ENCODE assay signal across 26 mouse cellular contexts in the genomic region with DNA sequence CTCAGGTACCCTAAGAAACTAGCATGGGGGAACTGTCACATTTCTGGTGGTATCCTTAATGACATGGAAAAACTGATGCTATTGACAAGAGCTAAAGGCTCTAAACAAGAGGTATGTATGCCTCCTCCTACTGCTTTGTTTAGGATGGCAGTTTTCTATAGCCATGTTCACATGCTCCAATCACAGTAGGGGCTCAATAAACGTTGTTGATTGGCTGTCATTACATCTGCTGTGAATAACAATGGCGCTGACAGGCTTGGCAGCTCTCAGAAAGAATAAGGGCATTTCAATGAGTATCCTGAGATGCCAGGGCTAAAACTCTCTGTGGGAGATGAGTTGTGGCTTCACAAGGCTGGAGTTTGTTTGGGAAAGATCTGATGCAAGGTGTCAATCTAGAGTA.
DNase-seq lines count a peak whose midpoint lies in the region; ATAC-seq lines count a peak whose summit lies in the region.
"Had no signal": no experiment of that assay in that cellular context is flagged by ENCODE, and none has a peak within 500 bp of the region (broad histone marks: within the 10 kb centered on the region; RNA-seq: fewer than 3 reads in every experiment).

No protein-coding gene starts in this region.

- H3K9ac ChIP-seq in hindbrain, embryonic 11.5 days (ENCODE audit: low read depth, low read length): no peak overlapping the region
- H3K9ac ChIP-seq in hindbrain, embryonic 13.5 days: no peak overlapping the region
- H3K9ac ChIP-seq in forebrain, embryonic 14.5 days (ENCODE audit: low read length): no peak overlapping the region
- H3K9ac ChIP-seq: embryonic facial prominence, embryonic 12.5 days; embryonic facial prominence, embryonic 15.5 days; heart, embryonic 12.5 days; heart, embryonic 15.5 days; hindbrain, embryonic 15.5 days had no signal

- ATAC-seq in hindbrain, embryonic 11.5 days (ENCODE audit: low FRiP score): no peak
- ATAC-seq in hindbrain, embryonic 13.5 days (ENCODE audit: low FRiP score): no peak
- ATAC-seq in forebrain, embryonic 14.5 days: peak; percentile 68
- ATAC-seq: CD4-positive, CD25-positive, alpha-beta regulatory T cell, adult 4 months; intestine, postnatal 0 days had no signal

- no peak overlapping the region for H3K4me2 ChIP-seq in hindbrain, embryonic 11.5 days (replicated peaks; ENCODE audit: low read depth, low read length)
- no peak overlapping the region for H3K4me2 ChIP-seq in hindbrain, embryonic 13.5 days
- no peak overlapping the region for H3K4me2 ChIP-seq in forebrain, embryonic 14.5 days (ENCODE audit: low read length)
- H3K4me2 ChIP-seq: embryonic facial prominence, embryonic 12.5 days; embryonic facial prominence, embryonic 15.5 days; heart, embryonic 12.5 days; heart, embryonic 15.5 days; hindbrain, embryonic 15.5 days had no signal

- intact Hi-C loops in gastrocnemius, postnatal 36 days (cut with DNase I): no loop called here

- peak; percentile 4 for DNase-seq in hindbrain, embryonic 11.5 days (ENCODE audit: low spot score)
- peak; percentile 23 for DNase-seq in ZHBTc4 (ENCODE audit: low read depth, low spot score)
- peak; percentile 64 for DNase-seq in forebrain, embryonic 14.5 days (ENCODE audit: low spot score)
- no peak for DNase-seq in cerebellum, postnatal 36 days
- no peak for DNase-seq in gastrocnemius, postnatal 36 days
- no peak for DNase-seq in spleen, postnatal 10 days (ENCODE audit: low spot score in 2 of 2)
- DNase-seq: adrenal gland, adult 2 months; adrenal gland, postnatal 14 days; cerebellum, adult 11-12 months; cerebellum, adult 8-10 months; cerebellum, postnatal 10 days; gastrocnemius, adult 2 months; gastrocnemius, postnatal 14 days; heart, adult 18-20 months; heart, postnatal 10 days; heart, postnatal 36 days; kidney, adult 2 months had no signal

- H3K4me3 ChIP-seq in hindbrain, embryonic 11.5 days (ENCODE audit: low read depth, low read length): no peak overlapping the region
- H3K4me3 ChIP-seq in hindbrain, embryonic 13.5 days: no peak overlapping the region
- H3K4me3 ChIP-seq in forebrain, embryonic 14.5 days (ENCODE audit: low read depth, low read length): no peak overlapping the region
- H3K4me3 ChIP-seq: embryonic facial prominence, embryonic 12.5 days; embryonic facial prominence, embryonic 15.5 days; gastrocnemius, adult 2 months; heart, embryonic 12.5 days; heart, embryonic 15.5 days; hindbrain, embryonic 10.5 days; hindbrain, embryonic 15.5 days had no signal

- no peaks in the 10 kb centered on the region for H3K4me1 ChIP-seq in hindbrain, embryonic 11.5 days (replicated peaks; ENCODE audit: control insufficient read depth, insufficient read depth, low read length)
- H3K4me1 ChIP-seq in hindbrain, embryonic 13.5 days (replicated peaks): no peaks in the 10 kb centered on the region
- H3K4me1 ChIP-seq in forebrain, embryonic 14.5 days (ENCODE audit: control insufficient read depth, insufficient read depth, low read length): peaks cover 4% of the 10 kb centered on the region; the same call in 1 of the 2 replicates
- H3K4me1 ChIP-seq: embryonic facial prominence, embryonic 12.5 days; embryonic facial prominence, embryonic 15.5 days; heart, embryonic 12.5 days; heart, embryonic 15.5 days; hindbrain, embryonic 10.5 days; hindbrain, embryonic 15.5 days had no signal

- H3K36me3 ChIP-seq in hindbrain, embryonic 11.5 days (ENCODE audit: control insufficient read depth, insufficient read depth, low read length): no peaks in the 10 kb centered on the region
- H3K36me3 ChIP-seq in hindbrain, embryonic 13.5 days: no peaks in the 10 kb centered on the region
- H3K36me3 ChIP-seq in forebrain, embryonic 14.5 days (ENCODE audit: control insufficient read depth, insufficient read depth, low read length): no peaks in the 10 kb centered on the region
- H3K36me3 ChIP-seq: embryonic facial prominence, embryonic 12.5 days; embryonic facial prominence, embryonic 15.5 days; heart, embryonic 12.5 days; heart, embryonic 15.5 days; hindbrain, embryonic 10.5 days; hindbrain, embryonic 15.5 days had no signal

- no peaks in the 10 kb centered on the region for H3K9me3 ChIP-seq in hindbrain, embryonic 11.5 days (ENCODE audit: control insufficient read depth, low read length)
- no peaks in the 10 kb centered on the region for H3K9me3 ChIP-seq in hindbrain, embryonic 13.5 days
- no peaks in the 10 kb centered on the region for H3K9me3 ChIP-seq in forebrain, embryonic 14.5 days (replicated peaks; ENCODE audit: control insufficient read depth, low read length)
- H3K9me3 ChIP-seq: embryonic facial prominence, embryonic 12.5 days; embryonic facial prominence, embryonic 15.5 days; heart, embryonic 12.5 days; heart, embryonic 15.5 days; hindbrain, embryonic 10.5 days; hindbrain, embryonic 15.5 days had no signal

- WGBS in hindbrain, embryonic 11.5 days: 22% methylated on average over 2 of the region's 2 CpGs
- WGBS in hindbrain, embryonic 13.5 days: 24% methylated on average over 2 of the region's 2 CpGs
- WGBS in forebrain, embryonic 14.5 days: 14% methylated on average over 2 of the region's 2 CpGs

- no peaks in the 10 kb centered on the region for H3K27me3 ChIP-seq in hindbrain, embryonic 11.5 days (ENCODE audit: control insufficient read depth, insufficient read depth, low read length)
- H3K27me3 ChIP-seq in hindbrain, embryonic 13.5 days: no peaks in the 10 kb centered on the region
- H3K27me3 ChIP-seq in forebrain, embryonic 14.5 days (replicated peaks; ENCODE audit: control insufficient read depth, insufficient read depth, low read length): no peaks in the 10 kb centered on the region
- H3K27me3 ChIP-seq: embryonic facial prominence, embryonic 12.5 days; embryonic facial prominence, embryonic 15.5 days; heart, embryonic 12.5 days; heart, embryonic 15.5 days; hindbrain, embryonic 15.5 days had no signal

- no peak overlapping the region for H3K27ac ChIP-seq in hindbrain, embryonic 11.5 days (ENCODE audit: low read depth, low read length)
- H3K27ac ChIP-seq in hindbrain, embryonic 13.5 days: no peak overlapping the region
- H3K27ac ChIP-seq in forebrain, embryonic 14.5 days (ENCODE audit: low read depth, low read length): no peak overlapping the region
- H3K27ac ChIP-seq: embryonic facial prominence, embryonic 12.5 days; embryonic facial prominence, embryonic 15.5 days; gastrocnemius, adult 2 months; heart, embryonic 15.5 days; hindbrain, embryonic 10.5 days; hindbrain, embryonic 15.5 days had no signal

Comparison
In these comparisons a context has a peak if more than half of its experiments do, and no peak if none do; other contexts are left out.
1. DNase-seq: peak in hindbrain, embryonic 11.5 days (single experiment), ZHBTc4 (single experiment) and forebrain, embryonic 14.5 days (single experiment); none in cerebellum, postnatal 36 days (0 of 2), gastrocnemius, postnatal 36 days (0 of 2) and spleen, postnatal 10 days (0 of 2).